Mouse (Mus musculus) G1E (cell line): ENCODE results near the gene Smox. TPM values are rescaled to one million over a fixed set of nuclear protein-coding genes. Genes with fewer than 3 reads are reported as not detected.

ENCODE experiments used
- ATAC-seq: 2 replicates; pipeline ENCODE4 v1.8.0; 2016; ENCODE audit warnings: mild to moderate bottlenecking; ENCODE audit not compliant: insufficient number of reproducible peaks, poor library complexity, low FRiP score, severe bottlenecking; ENCODE audit errors: extremely low read depth
- DNase-seq: peaks from one replicate; pipeline ENCODE4 v3.0.0; 2012; ENCODE audit warnings: low spot score
- H3K27me3 ChIP-seq: 2 replicates; pipeline ENCODE4 v1.6.1; 2012; ENCODE audit warnings: mild to moderate bottlenecking, low read length, inconsistent platforms; ENCODE audit not compliant: insufficient read depth
- H3K36me3 ChIP-seq: replicated peaks from 2 replicates; pipeline ENCODE3; 2012; ENCODE audit warnings: mild to moderate bottlenecking, inconsistent platforms
- H3K4me1 ChIP-seq: 2 replicates; pipeline ENCODE4 v1.6.1; 2012; ENCODE audit warnings: low read depth, low read length, inconsistent platforms, mixed read lengths; ENCODE audit not compliant: insufficient read depth
- H3K4me3 ChIP-seq: 2 replicates; pipeline ENCODE4 v1.5.1; 2012; ENCODE audit warnings: low read depth, mild to moderate bottlenecking, inconsistent platforms, low read length, moderate library complexity, mixed read lengths
- H3K9me3 ChIP-seq: replicated peaks from 2 replicates; pipeline ENCODE4 v1.6.1; 2012; ENCODE audit warnings: inconsistent platforms
- CTCF ChIP-seq: IDR thresholded peaks from 2 replicates; pipeline ENCODE4 v1.5.1; 2012; ENCODE audit warnings: low read depth, low read length, inconsistent platforms, mixed read lengths
- GATA1 ChIP-seq: IDR thresholded peaks from 2 replicates; pipeline ENCODE4 v1.6.1; 2012; ENCODE audit warnings: borderline replicate concordance, low read length, inconsistent platforms, mixed read lengths
- GATA2 ChIP-seq: IDR thresholded peaks from 2 replicates; pipeline ENCODE4 v1.6.1; 2012; ENCODE audit warnings: low read depth, low read length, inconsistent platforms, borderline replicate concordance
- POLR2AphosphoS5 ChIP-seq: IDR thresholded peaks from 2 replicates; pipeline ENCODE4 v1.6.1; 2012; ENCODE audit warnings: low read depth, low read length, inconsistent platforms; ENCODE audit not compliant: insufficient replicate concordance
- TAL1 ChIP-seq: conservative IDR thresholded peaks from 2 replicates; pipeline ENCODE4 v1.6.1; 2012; ENCODE audit warnings: low read depth, low read length, inconsistent platforms, mixed read lengths
- polyA plus RNA-seq: library from polyadenylated mRNA; stranded (reverse); fragments of >175 nt; gene quantifications from 2 replicates; pipeline ENCODE4 v1.2.3, GENCODE M21; 2012
- total RNA-seq, 2 experiments: library from RNA; stranded (forward) in 1 of 2; stranded (reverse) in 1 of 2; fragments of 200-1000 nt in 1 of 2; fragments of >200 nt in 1 of 2; fragmentation: Nextera tagmentation in 1 of 2; gene quantifications; 2 replicates each; pipeline ENCODE4 v1.2.3; 2014 to 2017

The Smox gene
- total and polyA plus RNA-seq, 3 experiments = 0.05 to 3.3 (median 0.05) TPM

DNA sequence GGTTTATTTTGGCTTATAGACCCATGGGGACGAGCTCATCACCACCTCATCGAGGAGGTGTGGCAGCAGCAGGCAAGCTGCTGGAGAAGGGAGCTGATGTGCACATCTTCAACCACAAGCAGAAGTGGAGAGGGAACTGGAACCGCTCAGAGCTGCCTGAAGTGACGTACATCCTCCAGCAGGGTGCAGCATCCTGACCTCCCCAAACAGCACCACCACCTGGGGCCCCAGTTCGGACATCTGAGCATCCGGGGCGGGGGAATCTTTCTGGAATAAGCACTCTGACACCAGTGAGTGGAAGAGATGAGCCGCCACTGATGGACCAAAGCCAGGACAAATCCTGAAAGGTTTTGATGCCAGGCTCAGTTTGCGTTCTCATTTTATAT lies 39.3 kb downstream of the Smox start:
- TF ChIP-seq GATA2 = no peak
- TF ChIP-seq POLR2AphosphoS5 = no peak
- TF ChIP-seq CTCF = no peak
- TF ChIP-seq TAL1 = no peak
- no peak for TF ChIP-seq GATA1
- Histone ChIP-seq H3K27me3 (peaks cover 5% of the 10 kb centered on the region; the same call in 1 of the 2 replicates), H3K36me3 (no peaks in the 10 kb centered on the region), H3K4me1 (no peaks in the 10 kb centered on the region), H3K4me3 (no peak overlapping the region), H3K9me3 (no peaks in the 10 kb centered on the region)
- DNase-seq (no peak), ATAC-seq (peak; percentile 54)

DNA sequence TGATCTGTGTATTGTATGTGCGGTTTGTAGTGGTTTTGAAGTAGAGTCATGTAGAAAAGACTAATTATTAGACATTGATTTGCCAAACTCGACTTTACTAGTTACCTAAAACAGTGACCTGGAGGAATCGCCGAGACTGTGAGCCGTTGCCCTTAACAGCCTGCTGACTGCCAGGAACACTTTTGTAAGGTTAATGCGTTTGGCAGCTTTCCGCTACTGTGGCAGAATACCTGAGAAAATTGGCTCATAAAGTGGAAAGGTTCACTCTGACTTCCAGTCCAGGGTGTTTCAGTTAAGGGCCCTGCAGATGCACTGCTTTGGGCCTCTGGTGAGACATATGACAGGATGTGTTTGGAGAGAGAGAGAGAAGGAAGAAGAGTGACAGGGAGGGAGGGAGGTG lies 40.0 kb downstream of the Smox start:
- TF ChIP-seq GATA2 = no peak
- no peak for TF ChIP-seq TAL1
- TF ChIP-seq CTCF = no peak
- TF ChIP-seq POLR2AphosphoS5 = no peak
- TF ChIP-seq GATA1 = no peak
- Histone ChIP-seq H3K36me3 (no peaks in the 10 kb centered on the region), H3K9me3 (no peaks in the 10 kb centered on the region), H3K27me3 (peaks cover 5% of the 10 kb centered on the region; the same call in 1 of the 2 replicates), H3K4me3 (no peak overlapping the region), H3K4me1 (no peaks in the 10 kb centered on the region)
- ATAC-seq (no peak), DNase-seq (no peak)

GRCm38 (mm10) chr2:131535168-131535567 lies 43.9 kb downstream of the Smox start:
- no peaks in the 10 kb centered on the region for H3K9me3 ChIP-seq
- no peak overlapping the region for H3K4me3 ChIP-seq
- 0 out of 2 replicates have a peak, but pooled peaks cover 2% of the 10 kb centered on the region for H3K27me3 ChIP-seq
- no peaks in the 10 kb centered on the region for H3K36me3 ChIP-seq
- TF ChIP-seq CTCF (no peak), GATA1 (no peak), TAL1 (no peak), POLR2AphosphoS5 (no peak), GATA2 (no peak)
- DNase-seq (no peak), ATAC-seq (no peak)
- H3K4me1 ChIP-seq = no peaks in the 10 kb centered on the region

GRCm38 (mm10) chr2:131538341-131538740 lies 47.0 kb downstream of the Smox start:
- DNase-seq (no peak), ATAC-seq (no peak)
- Histone ChIP-seq H3K4me3 (no peak overlapping the region), H3K4me1 (no peaks in the 10 kb centered on the region), H3K36me3 (no peaks in the 10 kb centered on the region), H3K9me3 (no peaks in the 10 kb centered on the region), H3K27me3 (0 out of 2 replicates have a peak, but pooled peaks cover 2% of the 10 kb centered on the region)
- TF ChIP-seq CTCF (no peak), POLR2AphosphoS5 (no peak), GATA1 (no peak), GATA2 (no peak), TAL1 (no peak)

DNA sequence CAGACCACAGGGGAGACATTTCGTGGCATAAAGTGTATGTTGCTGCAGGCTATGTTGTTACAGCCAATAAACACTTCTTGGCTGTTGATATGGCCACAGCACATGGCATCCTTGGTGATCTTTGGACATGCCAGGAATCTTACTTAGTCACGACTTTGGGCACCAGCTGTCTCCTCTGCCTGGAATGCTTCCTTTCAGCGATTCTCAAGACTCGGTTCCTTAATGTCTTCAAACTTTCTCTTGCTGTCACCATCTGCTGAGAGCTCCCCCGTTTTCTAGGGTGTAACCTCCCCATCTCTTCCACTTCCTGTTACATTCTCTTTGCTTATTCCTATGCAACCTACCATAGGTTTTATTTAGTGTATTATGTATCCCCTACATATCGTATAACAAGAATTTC lies 48.5 kb downstream of the Smox start:
- H3K27me3 ChIP-seq = peaks cover 8% of the 10 kb centered on the region; the same call in 1 of the 2 replicates
- H3K36me3 ChIP-seq = no peaks in the 10 kb centered on the region
- no peaks in the 10 kb centered on the region for H3K4me1 ChIP-seq
- no peak for ATAC-seq
- H3K9me3 ChIP-seq = no peaks in the 10 kb centered on the region
- no peak overlapping the region for H3K4me3 ChIP-seq
- no peak for TF ChIP-seq CTCF
- TF ChIP-seq TAL1 = no peak
- no peak for TF ChIP-seq GATA2
- DNase-seq = no peak

GRCm38 (mm10) chr2:131541686-131542085 lies 50.4 kb downstream of the Smox start:
- DNase-seq (no peak), ATAC-seq (no peak)
- Histone ChIP-seq H3K9me3 (no peaks in the 10 kb centered on the region), H3K36me3 (no peaks in the 10 kb centered on the region), H3K4me1 (no peaks in the 10 kb centered on the region), H3K27me3 (peaks cover 6% of the 10 kb centered on the region; the same call in 1 of the 2 replicates), H3K4me3 (no peak overlapping the region)
- TF ChIP-seq GATA1 (no peak), CTCF (no peak), POLR2AphosphoS5 (no peak), GATA2 (no peak), TAL1 (no peak)
